Mouse (Mus musculus): ENCODE measurements around the gene Abhd12.

Gene Abhd12

DNA sequence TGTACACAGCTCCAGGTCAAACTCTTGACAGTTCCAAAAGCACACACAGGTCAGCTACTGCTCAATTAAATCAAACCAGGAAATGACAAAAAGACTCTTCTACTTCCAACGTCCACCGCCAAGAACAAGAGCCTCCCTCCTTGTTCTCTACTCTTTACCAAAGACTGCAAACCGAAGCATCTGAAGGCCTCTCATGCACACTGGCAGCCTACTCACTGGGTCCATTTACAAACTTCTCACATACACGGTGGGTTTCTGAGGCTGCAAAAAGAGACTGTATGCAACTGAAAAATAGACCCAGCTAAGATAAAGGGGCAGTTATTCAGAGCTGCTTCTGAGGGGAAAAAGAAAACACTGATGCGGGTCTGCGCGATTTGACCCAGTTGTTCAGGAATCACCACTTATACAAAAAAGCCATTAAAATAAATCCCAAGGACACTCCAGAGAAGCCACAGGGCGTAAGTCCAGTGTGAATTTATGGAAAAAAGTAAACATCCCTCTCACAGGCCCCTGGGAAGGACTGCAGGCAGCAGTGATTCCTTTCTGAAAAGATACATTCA lies 57.0 kb downstream of the Abhd12 start:
- no peak for DNase-seq

DNA sequence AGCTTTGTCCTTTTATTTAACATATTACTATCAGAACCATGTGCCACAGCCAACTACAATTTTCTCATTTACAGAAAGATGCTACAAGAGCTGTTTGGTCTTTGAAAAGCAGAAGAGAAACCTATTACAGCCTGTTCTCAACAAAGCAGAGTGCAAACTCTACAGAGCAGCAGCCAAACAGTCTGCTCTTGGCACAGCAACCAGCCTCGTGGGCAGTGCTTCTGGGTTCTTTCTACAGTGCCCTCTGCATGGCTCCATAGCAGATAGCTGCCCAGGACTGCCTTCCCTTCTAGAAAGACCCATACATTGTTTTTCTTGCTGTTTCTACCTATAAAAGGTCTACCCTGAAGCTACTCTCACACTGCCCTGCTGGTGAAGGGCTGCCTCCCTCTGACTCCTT lies 59.7 kb downstream of the Abhd12 start:
- no peak for DNase-seq

DNA sequence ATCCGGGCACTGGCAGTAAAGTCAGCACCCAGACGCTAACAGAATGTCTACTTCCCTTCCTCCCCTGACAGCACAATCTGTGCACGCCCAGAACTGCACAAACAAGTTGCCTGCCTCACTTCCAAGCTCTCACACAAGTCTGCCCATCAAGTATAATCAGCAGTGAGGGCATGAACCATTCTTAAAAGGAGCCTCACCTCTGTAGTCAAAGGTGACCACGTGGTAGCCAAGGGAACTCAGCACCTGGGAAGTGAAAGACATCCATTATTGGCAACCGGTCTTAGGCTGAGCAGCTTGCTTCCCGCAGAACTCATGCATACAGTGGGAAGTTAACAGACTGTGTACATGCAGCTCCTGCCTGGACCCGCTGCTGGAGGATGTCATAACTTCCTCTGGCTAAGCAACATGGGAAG lies 62.5 kb downstream of the Abhd12 start:
- DNase-seq, result no peak

DNA sequence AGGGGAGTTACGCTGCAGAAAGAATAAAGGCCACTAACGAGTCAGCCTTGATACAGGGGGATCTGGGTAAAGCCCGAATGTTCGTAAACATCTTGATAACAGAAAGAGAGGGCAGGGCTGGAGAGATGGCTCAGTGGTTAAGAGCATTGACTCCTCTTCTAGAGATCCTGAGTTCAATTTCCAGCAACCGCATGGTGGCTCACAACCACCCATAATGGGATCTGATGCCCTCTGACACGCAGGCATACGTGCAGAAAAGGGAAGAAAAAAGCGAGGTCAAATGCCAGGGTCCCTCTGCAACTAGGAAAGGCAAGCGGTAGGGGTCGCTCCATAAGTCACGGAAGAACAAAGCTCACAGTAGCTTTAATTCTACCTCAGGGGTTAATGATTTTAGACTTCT lies 63.4 kb downstream of the Abhd12 start:
- no peak for DNase-seq

DNA sequence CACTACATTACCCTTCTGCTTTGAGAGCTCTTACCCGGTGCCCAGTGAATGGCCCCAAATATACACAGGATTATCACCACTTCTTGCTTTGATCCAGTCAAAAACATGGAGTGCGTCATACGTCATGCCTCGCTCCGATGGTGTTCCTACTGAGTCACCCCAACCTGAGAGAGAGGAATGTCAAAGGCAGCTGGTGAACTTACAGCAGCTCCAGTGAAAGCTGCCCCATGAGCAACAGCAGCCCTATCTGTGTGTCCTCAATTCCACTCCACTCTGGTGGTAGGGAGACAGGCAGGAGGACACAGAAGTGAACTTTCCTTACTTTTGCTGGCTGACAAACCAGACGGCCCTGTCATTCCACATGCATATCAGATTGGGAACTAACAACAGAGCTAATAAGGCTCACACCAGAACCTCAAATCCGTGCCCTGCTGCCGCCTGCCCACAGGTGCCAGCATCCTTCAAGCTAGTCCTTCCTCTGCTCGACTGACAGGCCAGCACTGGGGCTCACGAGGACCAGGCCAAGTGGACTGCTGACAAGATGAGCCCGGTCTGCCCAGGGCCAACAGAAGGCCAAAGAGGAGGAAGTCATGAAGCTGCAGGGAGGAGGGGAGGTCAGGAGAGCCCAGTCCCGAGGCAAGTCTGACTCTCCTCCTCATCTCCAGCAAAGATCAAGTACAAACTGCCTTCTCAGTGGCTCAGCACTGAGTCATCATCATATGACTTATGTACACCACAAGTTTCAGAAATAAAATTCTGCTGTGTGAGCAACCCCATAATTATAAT lies 64.7 kb downstream of the Abhd12 start:
- no peak for DNase-seq

DNA sequence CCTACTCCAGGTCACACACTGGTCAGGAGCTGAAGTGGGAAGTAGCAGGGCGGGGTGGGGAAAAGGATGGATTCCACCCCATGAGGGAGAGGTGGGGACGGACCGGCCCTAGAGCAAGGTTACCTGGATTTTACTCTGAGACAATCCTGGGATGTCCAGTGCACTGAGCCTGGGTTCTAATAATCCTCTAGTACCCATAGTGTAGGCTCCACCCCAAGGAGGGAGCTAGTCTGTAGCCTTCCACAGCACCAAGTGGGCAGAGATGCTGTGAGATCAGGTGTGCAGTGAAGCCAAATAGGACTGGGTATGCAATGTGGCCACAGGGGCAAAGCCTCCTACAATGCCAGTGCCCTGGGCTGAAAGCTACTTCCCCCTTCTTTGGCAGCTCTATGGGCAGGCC lies 66.8 kb downstream of the Abhd12 start:
- no peak for DNase-seq

DNA sequence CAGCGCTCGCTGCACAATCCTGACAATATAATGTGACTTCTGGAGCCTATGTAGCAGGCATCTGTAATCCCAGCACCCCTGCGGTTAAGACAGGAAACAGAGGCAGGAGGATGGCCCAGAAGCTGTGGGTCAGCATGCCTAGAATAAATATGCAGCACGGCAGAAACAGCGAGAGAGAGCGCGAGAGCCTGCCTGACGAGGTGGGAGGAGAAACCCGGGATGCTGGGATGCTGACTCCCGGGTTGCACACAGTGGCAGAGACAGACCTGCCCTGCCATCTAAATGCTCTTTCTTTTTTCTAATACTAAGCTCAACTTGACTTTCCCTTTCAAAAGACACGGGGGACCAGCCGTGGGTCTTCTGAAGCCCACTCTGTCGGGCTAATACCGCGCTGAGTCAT lies 67.6 kb downstream of the Abhd12 start:
- no peak for DNase-seq

DNA sequence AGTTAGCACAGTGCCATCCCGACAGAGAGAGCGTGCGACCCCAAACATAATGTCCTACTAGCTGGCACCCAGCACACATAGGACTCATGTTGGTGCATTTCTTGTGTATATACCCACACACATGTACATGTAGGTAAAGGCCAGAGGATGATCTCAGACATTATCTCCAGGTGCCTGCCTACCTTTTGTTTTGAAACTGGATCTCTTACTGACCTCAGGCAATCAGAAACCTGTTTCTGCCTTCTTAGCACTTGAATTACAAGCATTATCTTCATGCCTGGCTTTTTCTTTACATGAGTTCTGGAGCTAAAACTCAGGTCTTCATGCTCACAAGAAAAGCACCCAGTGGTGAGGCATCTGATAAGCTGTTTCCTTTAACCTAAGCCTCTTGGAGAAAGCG lies 68.6 kb downstream of the Abhd12 start:
- no peak for DNase-seq

DNA sequence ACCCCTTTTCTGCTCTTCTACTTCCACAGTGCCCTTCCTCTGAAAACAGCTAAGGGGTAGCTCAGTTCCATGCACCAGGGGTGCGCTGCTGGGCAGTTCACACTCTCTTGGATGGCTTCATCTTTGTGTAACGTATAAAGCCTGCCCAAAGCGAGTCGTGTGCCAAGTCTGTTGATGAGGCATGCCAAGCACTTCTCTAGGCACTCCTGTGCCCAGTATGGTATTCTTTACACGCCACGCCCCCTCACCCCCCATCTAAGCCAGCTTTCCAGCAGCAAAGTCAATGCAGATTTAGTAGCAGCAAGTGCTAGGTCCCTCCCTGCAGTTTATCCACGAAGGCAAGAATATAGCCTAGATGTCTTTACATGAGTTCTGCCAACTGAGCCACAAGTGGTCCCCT lies 69.9 kb downstream of the Abhd12 start:
- DNase-seq, result no peak

DNA sequence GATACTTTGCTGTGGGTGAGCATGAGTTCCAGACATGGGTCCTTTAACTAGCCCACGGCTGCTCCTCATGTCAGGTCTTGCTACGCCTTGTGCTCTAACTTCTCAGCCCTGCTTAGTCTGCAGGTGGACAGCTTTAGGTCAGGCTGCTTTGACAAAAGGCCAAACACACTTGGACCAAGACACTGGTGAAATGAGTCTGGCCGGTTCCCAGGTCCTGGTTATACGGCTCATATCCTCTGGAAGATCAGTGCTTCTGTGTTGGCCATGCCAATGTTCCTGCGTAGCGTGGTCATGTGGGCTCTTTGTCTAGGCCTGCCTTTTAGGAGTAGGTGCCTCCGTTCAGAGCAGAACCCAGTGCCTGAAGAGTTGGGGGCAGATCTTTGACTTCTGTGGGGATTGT lies 72.5 kb downstream of the Abhd12 start:
- DNase-seq, result peak; percentile 46

DNA sequence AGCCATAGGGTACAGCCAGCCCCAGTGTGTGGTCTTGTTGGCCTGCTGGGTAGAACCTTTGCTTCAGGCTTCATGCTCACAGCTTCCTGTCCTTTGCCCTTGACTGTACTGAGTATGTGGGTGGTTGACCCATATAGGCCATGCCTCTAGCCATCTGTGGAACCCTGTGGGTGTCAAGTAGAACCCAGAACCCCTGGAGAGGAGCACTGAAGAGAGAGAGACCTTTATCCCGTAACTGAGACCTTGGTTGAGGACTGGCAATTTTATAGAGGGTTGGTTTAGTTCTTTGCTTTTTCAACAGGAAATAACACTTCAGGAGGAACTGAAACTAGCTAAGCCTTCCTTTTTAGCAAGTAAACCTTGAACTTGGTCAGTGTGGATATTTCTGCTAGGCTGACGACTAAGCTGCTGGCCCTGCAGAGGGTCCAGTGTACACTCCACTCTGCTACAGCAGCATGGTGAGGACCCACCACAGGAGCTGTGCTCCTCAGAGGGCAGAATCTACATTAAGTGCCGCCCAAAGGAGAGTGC lies 73.6 kb downstream of the Abhd12 start:
- DNase-seq, result no peak

DNA sequence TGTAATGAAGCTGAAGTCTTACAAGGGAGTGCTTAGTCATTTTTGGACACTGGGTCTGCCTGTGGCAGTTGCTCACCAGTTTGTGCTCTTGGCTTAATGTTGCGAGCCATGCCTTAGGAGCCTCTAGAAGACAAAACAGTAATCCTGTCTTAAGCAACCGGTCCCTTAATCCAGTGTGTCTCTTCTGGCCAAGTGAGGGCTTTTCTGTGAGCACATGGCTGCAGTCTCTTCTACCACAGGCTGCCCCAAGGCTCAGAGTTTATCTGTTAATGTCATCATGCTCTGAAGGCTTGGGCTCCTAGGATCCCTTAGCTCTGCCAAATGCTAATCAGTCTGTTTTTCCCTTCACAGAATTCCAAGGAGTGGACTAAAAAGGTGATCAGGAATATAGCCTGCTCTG lies 74.5 kb downstream of the Abhd12 start:
- DNase-seq, result no peak

DNA sequence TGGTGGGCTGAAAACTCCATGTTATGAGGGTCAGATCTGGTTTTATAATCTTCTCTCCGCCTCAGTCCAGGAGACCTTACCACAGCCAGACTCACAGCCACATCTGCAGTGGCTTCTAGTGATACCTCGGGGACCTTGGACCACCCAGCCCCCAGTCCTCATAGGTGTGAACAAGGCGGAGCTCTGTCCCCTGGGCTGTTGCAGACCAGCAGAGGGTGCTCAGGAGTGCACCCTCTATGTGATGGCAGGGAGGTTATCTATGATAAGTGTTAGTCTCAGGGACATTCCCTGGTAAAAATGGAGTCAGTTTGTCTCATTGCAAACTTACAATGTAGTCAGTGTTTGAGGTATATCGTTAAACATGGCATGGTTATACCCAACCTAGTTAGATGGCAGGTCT lies 75.9 kb downstream of the Abhd12 start:
- DNase-seq, result no peak

DNA sequence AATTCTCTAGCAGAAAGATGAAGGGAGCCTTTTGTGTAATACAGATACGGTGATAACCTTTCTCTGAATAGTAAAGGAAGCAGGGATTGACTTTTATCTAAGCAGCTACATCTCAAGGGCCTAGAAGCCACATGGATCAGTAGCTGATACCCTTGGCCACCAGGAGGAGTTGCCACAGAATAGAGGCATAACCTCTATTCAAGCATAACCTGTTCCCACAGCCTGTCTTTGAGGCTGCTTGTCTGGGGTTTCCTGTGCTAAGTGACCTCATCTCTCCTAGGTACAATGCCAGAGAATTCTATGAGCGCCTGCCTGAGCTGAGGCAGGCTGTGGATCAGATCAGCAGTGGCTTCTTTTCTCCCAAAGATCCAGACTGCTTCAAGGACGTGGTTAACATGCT lies 76.4 kb downstream of the Abhd12 start:
- no peak for DNase-seq

DNA sequence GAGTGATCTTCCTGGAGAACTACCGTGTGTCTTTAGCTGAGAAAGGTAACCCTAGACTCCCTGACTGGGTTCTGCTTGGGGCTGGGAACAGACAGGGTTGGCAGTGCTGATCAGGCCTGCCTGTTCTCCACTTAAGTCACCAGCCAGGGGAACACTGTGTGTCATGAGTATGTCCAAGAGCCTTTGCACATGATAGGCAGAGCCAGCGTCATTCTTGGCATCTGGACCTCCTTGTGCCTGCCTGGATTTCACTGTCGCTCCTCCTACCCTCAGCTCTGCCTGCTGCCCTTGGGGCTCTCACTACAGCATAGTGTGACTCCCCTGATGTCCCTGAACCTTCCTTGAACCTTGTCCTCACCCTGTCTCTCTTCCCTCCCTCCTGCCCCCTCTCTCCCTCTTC lies 78.1 kb downstream of the Abhd12 start:
- no peak for DNase-seq

DNA sequence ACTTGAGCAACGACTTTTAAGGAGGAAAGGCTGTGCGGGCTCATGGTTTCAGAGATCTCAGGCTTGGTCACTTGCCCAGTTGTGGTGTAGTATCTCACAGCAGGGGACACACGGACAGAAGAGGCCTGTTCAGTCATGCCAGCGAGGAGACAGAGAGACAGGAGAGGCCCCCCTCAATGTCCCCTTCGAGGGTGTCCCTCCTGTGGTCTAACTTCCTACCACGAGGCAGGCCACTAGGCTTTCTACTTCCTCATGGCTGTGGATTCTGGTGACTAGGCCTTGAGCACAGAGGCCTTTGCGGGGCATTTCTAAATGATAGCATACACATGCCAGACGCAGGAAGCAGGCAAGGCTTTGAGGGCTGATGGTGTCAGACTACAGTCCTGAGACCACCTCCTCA lies 81.6 kb downstream of the Abhd12 start:
- no peak for DNase-seq

DNA sequence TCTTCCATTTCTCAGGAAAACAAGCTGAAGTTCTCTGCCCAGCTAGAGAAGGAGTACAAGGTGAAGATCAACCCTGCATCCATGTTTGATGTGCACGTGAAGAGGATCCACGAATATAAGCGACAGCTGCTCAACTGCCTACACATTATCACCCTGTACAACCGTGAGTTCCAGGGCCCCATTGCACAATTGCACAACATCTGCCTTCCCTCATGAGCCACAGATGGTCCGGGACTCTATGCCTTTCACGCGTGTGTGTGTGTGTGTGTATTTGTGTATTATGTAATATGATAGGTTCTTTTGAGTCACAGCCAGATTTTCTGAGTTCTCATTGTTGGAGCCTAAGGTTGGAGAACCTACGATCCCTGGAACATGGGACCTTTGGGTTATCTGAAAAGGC lies 83.8 kb downstream of the Abhd12 start:
- no peak for DNase-seq

DNA sequence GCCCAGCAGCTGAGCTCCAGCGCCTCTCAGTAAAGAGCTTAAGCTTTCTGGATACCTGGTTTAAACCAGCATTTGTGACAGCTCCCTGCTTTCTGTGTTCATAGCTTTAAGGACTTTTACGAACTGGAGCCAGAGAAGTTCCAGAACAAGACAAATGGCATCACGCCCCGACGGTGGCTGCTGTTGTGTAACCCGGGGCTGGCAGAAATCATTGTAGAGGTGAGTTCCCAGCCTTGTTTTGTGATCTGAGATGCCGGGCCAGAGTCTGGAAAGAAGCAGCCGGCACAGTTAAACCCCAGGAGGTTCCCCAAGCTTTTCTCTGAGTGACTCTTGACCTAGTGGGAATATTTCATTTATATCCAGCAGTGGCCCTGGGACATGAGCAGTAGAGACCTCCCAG lies 85.8 kb downstream of the Abhd12 start:
- DNase-seq, result no peak

DNA sequence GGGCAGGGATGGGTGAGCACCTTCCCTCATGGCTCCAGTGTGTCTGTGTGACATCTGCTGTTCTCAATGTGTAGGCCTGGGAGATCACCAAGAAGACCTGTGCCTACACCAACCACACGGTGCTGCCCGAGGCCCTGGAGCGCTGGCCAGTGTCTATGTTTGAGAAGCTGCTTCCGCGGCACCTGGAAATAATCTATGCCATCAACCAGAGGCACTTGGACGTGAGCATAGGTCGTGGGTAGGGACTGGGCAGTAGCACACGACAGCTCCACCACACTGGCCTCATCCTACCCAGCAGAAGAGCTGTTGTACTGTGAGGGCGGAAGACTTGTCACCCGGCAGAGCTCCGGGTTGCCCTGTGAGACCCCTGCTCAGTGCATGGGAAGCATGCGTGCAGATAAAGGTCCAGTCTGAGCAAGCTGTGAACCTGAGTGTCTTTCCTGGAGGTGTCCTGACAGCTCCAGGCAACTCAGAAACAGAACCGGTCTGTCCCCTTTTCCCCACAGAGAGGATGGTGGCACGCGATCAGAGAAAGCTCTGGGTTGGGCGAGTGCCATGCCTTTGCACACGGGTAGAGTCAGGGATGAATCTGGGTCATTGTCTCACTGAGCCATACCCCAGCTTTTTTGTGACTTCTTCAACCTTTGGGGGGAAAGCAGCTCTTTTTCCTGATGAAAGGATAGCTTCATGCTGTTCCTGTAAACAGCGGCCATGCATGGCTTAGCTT lies 87.7 kb downstream of the Abhd12 start:
- DNase-seq, result no peak

DNA sequence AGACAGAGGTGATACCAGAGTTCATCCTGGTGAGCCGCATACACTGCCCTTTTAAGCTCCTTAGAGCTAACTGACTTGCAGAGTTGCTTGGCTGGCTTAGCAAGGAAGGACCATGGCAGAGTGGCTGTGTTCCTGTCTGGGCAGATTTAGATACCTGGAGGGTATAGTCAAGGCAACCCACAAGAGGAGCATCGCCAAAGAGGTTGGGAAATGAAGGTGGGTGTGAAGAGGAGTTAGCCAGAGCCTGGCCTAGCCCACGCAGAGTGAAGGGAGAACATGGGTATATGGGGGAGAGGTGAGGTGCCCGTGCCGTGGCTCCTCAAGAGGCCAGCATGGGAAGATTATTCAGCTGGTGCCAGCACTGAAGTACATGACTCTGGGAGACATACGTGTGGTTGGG lies 91.7 kb downstream of the Abhd12 start:
- no peak for DNase-seq

DNA sequence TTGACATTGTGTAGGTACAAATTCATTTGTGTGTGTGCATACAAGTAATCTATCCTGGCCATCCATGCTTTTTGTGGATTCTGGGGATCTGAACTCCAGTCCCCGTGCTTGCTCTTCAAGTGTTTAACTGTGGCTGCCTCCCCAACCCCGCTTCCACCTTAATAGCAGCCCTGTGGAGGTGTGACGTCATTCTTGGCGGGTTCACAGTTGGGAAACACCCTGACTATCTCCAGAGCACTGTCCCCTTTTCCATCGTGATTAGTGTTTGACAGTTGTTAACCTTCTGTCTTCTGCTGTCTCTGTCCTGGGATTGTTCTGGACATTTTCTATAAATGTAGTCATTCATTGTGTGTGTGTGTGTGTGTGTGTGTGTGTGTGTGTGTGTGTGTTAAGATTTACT lies 93.9 kb downstream of the Abhd12 start:
- DNase-seq, result no peak

DNA sequence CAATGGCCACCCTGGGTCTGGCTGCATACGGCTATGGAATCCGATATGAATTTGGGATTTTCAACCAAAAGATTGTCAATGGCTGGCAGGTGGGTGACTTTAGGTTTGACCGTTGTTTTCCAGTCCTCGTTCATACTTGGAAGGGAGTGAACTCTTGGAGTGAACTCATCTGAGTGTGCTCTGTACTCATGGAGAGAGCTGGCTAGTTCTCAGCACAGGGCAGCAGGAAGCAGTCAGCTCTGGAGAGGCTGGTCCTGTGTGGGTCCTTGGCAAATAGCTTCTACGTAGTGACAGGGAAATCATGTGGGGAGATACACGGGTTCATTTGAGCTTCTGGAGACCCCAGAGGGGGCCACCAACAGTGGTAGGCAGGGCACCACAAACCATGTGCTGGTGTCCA lies 95.7 kb downstream of the Abhd12 start:
- no peak for DNase-seq

DNA sequence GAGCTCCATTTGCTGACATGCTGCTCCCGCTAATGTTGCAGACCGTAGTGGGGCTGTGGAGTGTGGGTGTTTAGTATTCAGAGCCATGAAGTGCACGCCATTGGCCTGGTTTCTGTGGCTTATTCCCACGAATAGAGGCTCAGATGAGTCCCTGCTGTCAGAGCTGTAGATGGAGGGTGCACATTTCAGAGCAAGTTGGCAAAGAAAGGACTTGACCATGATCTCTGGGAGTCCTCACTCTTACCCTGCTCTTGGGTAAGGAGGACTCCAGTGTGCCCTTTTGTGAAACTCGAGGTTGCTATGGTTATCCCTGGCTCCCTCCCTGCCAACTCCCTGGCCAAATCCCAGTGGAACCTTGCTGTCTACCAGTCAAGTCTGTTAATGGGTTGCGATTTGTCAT lies 96.2 kb downstream of the Abhd12 start:
- no peak for DNase-seq

DNA sequence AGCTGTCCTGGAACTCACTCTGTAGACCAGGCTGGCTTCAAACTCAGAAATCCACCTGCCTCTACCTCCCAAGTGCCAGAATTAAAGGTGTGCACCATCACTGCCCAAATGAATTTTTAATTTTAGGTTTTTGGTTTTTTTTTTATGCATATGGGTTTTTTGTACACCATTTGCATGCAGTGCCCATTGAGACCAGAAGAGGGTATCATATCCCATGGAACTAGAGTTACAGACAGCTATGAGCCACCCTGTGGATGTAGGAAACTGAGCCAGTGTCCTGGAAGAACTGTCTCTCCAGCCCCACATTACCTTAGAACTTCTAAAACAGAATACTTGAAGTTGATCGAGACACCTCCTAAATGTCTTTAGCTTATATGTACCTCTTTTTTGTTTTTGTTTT lies 101.5 kb downstream of the Abhd12 start:
- DNase-seq, result no peak
